Mouse (Mus musculus) forebrain, embryonic 14.5 days (tissue): ENCODE results near the gene Adam1a. TPM values are rescaled to one million over a fixed set of nuclear protein-coding genes. Genes with fewer than 3 reads are reported as not detected.

Experiments used
- ATAC-seq: fragments of 200-750 bp; cut with Nextera tagmentation; 2 replicates; pipeline ENCODE4 v1.8.0; 2017; ENCODE audit warnings: mild to moderate bottlenecking, moderate library complexity
- DNase-seq: peaks from one replicate; pipeline ENCODE4 v3.0.0-alpha.2; 2015; ENCODE audit warnings: low spot score
- H3K27ac ChIP-seq: fragments of 300-500 bp; sonication (generic); 2 replicates; pipeline ENCODE4 v1.5.1; 2014; ENCODE audit warnings: low read depth, mild to moderate bottlenecking, control low read depth, low read length, moderate library complexity
- H3K27me3 ChIP-seq: fragments of 300-500 bp; sonication (generic); replicated peaks from 2 replicates; pipeline ENCODE4 v1.6.1; 2014; ENCODE audit warnings: low read length, control low read depth, mixed read lengths; ENCODE audit not compliant: control insufficient read depth, insufficient read depth
- H3K36me3 ChIP-seq: fragments of 300-500 bp; sonication (generic); 2 replicates; pipeline ENCODE4 v1.6.1; 2014; ENCODE audit warnings: low read length, control low read depth; ENCODE audit not compliant: control insufficient read depth, insufficient read depth
- H3K4me1 ChIP-seq: fragments of 300-500 bp; sonication (generic); 2 replicates; pipeline ENCODE4 v1.6.1; 2014; ENCODE audit warnings: antibody characterized with exemption, low read length, control low read depth; ENCODE audit not compliant: control insufficient read depth, insufficient read depth
- H3K4me2 ChIP-seq: fragments of 300-500 bp; sonication (generic); 2 replicates; pipeline ENCODE4 v1.6.1; 2014; ENCODE audit warnings: mild to moderate bottlenecking, control low read depth, low read length
- H3K4me3 ChIP-seq: fragments of 300-500 bp; sonication (generic); 2 replicates; pipeline ENCODE4 v1.5.1; 2014; ENCODE audit warnings: low read depth, low read length, control low read depth
- H3K9ac ChIP-seq: fragments of 300-500 bp; sonication (generic); 2 replicates; pipeline ENCODE4 v1.6.1; 2014; ENCODE audit warnings: mild to moderate bottlenecking, low read length, control low read depth, moderate library complexity
- H3K9me3 ChIP-seq: fragments of 300-500 bp; sonication (generic); replicated peaks from 2 replicates; pipeline ENCODE4 v1.6.1; 2016; ENCODE audit warnings: low read length, control low read depth, mixed read lengths; ENCODE audit not compliant: control insufficient read depth
- WGBS: fragments of 180-500 bp; shearing (Covaris S2); extraction: QIAGEN DNeasy Blood & Tissue Kit; methylation state at CpG from one replicate; pipeline ENCODE4 v1.1.7; 2014; 5-methylcytosine and 5-hydroxymethylcytosine counted together
- polyA plus RNA-seq: library from polyadenylated mRNA; unstranded; fragments of >200 nt; fragmentation: Nextera tagmentation; extraction: Ambion mirVana; gene quantifications from 2 replicates; pipeline ENCODE4 v1.2.1, GENCODE M21; 2014

The Adam1a gene
- polyA plus RNA-seq, 1 experiment from 2014 or later, result 2.2 TPM

GRCm38 (mm10) chr5:121586400-121587039, 41.2 kb upstream of the Adam1a start:
- no peak for DNase-seq
- H3K9me3 ChIP-seq, result no peaks in the 10 kb centered on the region
- 84% methylated on average over 6 of the region's 6 CpGs for WGBS

DNA sequence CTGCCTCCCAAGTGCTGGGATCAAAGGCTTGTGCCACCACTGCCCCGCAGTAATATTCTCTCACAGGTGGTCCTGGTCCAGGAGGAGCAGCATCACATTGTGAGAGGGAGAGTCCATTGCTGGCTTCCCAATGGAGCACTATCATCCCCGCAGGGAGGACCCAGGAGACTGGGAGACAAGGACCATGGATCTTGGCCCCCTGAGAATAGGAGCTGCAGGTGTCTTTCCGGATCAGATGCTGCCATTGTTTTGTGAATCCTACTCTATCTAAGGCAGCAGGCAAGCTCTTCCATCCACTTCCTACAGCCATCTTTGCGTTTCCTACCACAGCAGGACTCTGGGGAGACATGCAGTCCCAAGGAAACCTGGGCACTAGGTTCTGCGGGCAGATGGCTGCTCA, 40.4 kb upstream of the Adam1a start:
- H3K36me3 ChIP-seq, result no peaks in the 10 kb centered on the region
- H3K9me3 ChIP-seq, result no peaks in the 10 kb centered on the region
- H3K4me2 ChIP-seq, result no peak overlapping the region
- no peaks in the 10 kb centered on the region for H3K4me1 ChIP-seq
- no peak overlapping the region for H3K9ac ChIP-seq
- DNase-seq (no peak), ATAC-seq (no peak)
- no peaks in the 10 kb centered on the region for H3K27me3 ChIP-seq
- H3K4me3 ChIP-seq, result no peak overlapping the region
- no peak overlapping the region for H3K27ac ChIP-seq
- WGBS, result 85% methylated on average over 5 of the region's 5 CpGs

More at GRCm38 (mm10) chr5:121586400-121587039, 41.2 kb upstream of the Adam1a start:
- no peak for ATAC-seq
- H3K27me3 ChIP-seq, result no peaks in the 10 kb centered on the region
- H3K4me2 ChIP-seq, result no peak overlapping the region
- no peaks in the 10 kb centered on the region for H3K36me3 ChIP-seq
- H3K27ac ChIP-seq, result no peak overlapping the region
- H3K4me3 ChIP-seq, result no peak overlapping the region
- no peaks in the 10 kb centered on the region for H3K4me1 ChIP-seq
- no peak overlapping the region for H3K9ac ChIP-seq

- H3K36me3 ChIP-seq, result no peaks in the 10 kb centered on the region
- H3K9me3 ChIP-seq, result no peaks in the 10 kb centered on the region
- ATAC-seq (no peak), DNase-seq (no peak)
- H3K27ac ChIP-seq, result no peak overlapping the region
- no peak overlapping the region for H3K4me3 ChIP-seq
- WGBS, result 96% methylated on average over 10 of the region's 10 CpGs
- no peaks in the 10 kb centered on the region for H3K4me1 ChIP-seq
- no peak overlapping the region for H3K4me2 ChIP-seq
- no peaks in the 10 kb centered on the region for H3K27me3 ChIP-seq
- H3K9ac ChIP-seq, result no peak overlapping the region
These were observed 39.7 kb upstream of the Adam1a start for GRCm38 (mm10) chr5:121585005-121585404.

DNA sequence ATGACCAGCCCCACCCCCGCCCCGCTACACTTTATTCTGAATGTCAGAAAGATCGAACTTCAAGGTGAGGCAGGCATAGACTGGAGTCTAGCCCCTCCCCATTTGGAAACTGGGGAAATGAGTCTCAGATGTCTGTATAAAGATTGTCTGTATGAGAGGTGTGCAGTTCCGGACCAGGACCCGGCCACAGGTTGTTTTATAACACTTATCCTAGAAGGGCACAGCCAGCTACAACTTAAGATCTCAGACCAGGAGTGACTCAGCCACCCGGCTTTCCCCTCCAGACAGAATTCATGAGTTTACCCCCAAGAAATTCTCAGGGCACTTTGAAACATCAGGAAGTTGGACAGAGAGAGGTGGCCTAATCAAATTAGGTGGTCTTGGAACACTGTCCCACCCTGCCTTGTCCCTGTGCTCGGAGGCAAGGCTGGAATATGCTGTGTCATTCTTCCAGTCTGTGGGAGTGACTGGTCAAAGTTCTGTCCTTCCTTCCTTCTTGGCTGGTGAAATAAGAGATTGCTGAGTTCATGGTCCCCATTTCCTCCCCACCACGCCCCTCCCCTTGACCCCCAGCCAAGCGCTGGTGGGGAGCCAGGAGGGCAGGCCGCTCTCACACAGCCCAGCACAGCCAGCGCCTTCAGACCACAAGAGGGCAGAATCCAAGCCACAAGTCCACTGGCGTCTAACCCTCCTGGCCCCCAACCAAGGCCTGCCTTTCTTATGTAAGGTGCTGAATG, 38.7 kb upstream of the Adam1a start:
- ATAC-seq, result no peak
- Histone ChIP-seq H3K4me1 (no peaks in the 10 kb centered on the region), H3K9me3 (no peaks in the 10 kb centered on the region), H3K27ac (no peak overlapping the region), H3K9ac (no peak overlapping the region), H3K36me3 (peaks cover 10% of the 10 kb centered on the region), H3K4me3 (no peak overlapping the region), H3K27me3 (no peaks in the 10 kb centered on the region), H3K4me2 (no peak overlapping the region)
- 60% methylated on average over 12 of the region's 12 CpGs for WGBS
- peak; percentile 25 for DNase-seq

DNA sequence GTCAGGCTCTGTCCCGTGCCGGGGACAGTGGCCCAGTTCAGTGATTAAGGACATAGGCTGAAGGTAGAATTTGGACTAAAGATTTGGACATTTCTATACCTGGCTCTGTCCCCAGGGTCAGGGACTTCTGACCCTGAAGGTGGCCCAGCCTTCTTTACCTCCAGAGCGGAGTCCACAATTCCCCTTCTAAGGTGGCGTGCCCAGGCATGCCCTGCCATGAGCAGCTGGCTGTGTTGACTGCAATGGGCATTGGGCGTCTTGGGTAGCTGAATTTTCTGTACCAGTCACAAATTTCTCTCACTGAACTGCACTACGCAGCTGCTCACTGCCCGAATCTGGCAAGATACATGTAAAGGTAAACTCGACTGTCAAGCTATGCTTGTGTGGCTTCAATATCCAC, 36.7 kb upstream of the Adam1a start:
- Histone ChIP-seq H3K4me1 (no peaks in the 10 kb centered on the region), H3K4me3 (no peak overlapping the region), H3K27ac (no peak overlapping the region), H3K27me3 (no peaks in the 10 kb centered on the region), H3K36me3 (peaks cover 16% of the 10 kb centered on the region), H3K4me2 (no peak overlapping the region), H3K9me3 (no peaks in the 10 kb centered on the region), H3K9ac (no peak overlapping the region)
- 92% methylated on average over 8 of the region's 8 CpGs for WGBS
- ATAC-seq (no peak), DNase-seq (no peak)

GRCm38 (mm10) chr5:121576927-121577488, 31.7 kb upstream of the Adam1a start:
- Histone ChIP-seq H3K4me1 (no peaks in the 10 kb centered on the region), H3K9ac (no peak overlapping the region), H3K9me3 (no peaks in the 10 kb centered on the region), H3K27me3 (no peaks in the 10 kb centered on the region), H3K27ac (no peak overlapping the region), H3K36me3 (peaks cover 29% of the 10 kb centered on the region), H3K4me2 (no peak overlapping the region), H3K4me3 (no peak overlapping the region)
- DNase-seq, result no peak
- 93% methylated on average over 11 of the region's 11 CpGs for WGBS
- ATAC-seq, result no peak

GRCm38 (mm10) chr5:121575867-121576266, 30.6 kb upstream of the Adam1a start:
- no peak for DNase-seq

DNA sequence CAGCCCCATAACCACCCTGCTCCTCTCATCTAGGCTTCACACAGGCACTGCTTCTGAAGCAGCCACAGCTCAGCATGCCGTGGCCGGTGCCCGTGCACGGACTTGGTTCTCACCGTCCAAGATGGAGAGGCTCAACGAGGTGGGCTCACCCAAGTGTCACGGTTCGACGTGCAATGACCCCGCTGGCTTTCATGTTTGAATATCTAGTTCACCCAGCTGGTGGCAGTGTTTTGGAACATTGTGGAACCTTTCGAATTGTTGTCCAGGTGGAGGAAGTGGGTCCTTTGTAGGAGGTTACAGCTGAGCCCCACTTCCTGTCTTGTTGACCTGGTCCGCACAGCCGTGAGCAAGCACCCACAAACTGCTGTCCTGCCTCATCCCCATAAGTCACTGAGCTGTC, 28.9 kb upstream of the Adam1a start:
- 90% methylated on average over 13 of the region's 13 CpGs for WGBS

More at GRCm38 (mm10) chr5:121575867-121576266, 30.6 kb upstream of the Adam1a start:
- Histone ChIP-seq H3K36me3 (peaks cover 35% of the 10 kb centered on the region), H3K4me3 (no peak overlapping the region), H3K4me1 (no peaks in the 10 kb centered on the region), H3K27ac (no peak overlapping the region), H3K9ac (no peak overlapping the region), H3K4me2 (no peak overlapping the region), H3K9me3 (no peaks in the 10 kb centered on the region), H3K27me3 (no peaks in the 10 kb centered on the region)
- ATAC-seq, result no peak
- WGBS, result 96% methylated on average over 11 of the region's 11 CpGs

GRCm38 (mm10) chr5:121570787-121571186, 25.5 kb upstream of the Adam1a start:
- no peak overlapping the region for H3K27ac ChIP-seq
- peaks cover 30% of the 10 kb centered on the region for H3K36me3 ChIP-seq
- H3K4me2 ChIP-seq, result no peak overlapping the region
- ATAC-seq (no peak), DNase-seq (no peak)
- 94% methylated on average over 1 of the region's 1 CpGs for WGBS
- H3K9ac ChIP-seq, result no peak overlapping the region
- no peak overlapping the region for H3K4me3 ChIP-seq
- no peaks in the 10 kb centered on the region for H3K9me3 ChIP-seq
- H3K4me1 ChIP-seq, result no peaks in the 10 kb centered on the region
- H3K27me3 ChIP-seq, result no peaks in the 10 kb centered on the region

More for the DNA sequence above, 28.9 kb upstream of the Adam1a start:
- H3K9ac ChIP-seq, result no peak overlapping the region
- H3K9me3 ChIP-seq, result no peaks in the 10 kb centered on the region
- peaks cover 32% of the 10 kb centered on the region for H3K36me3 ChIP-seq
- DNase-seq (no peak), ATAC-seq (no peak)
- H3K4me1 ChIP-seq, result no peaks in the 10 kb centered on the region
- H3K27me3 ChIP-seq, result no peaks in the 10 kb centered on the region
- H3K4me2 ChIP-seq, result no peak overlapping the region
- H3K4me3 ChIP-seq, result no peak overlapping the region
- no peak overlapping the region for H3K27ac ChIP-seq
